Mouse (Mus musculus): ENCODE results near the gene Ccdc71. TPM values are rescaled to one million over a fixed set of nuclear protein-coding genes. Genes with fewer than 3 reads are reported as not detected.

Gene Ccdc71
- polyA plus RNA-seq, 1 experiment from 2014 or later, result 49.9 TPM

- no peak for ATAC-seq (ENCODE audit: insufficient number of reproducible peaks, insufficient read depth, low FRiP score, low read depth)
- Histone ChIP-seq H3K4me3 (ENCODE audit: low read depth, low read length) (no peak overlapping the region), H3K9ac (replicated peaks; ENCODE audit: low read depth, low read length) (no peak overlapping the region), H3K27ac (ENCODE audit: low read length) (no peak overlapping the region), H3K27me3 (ENCODE audit: control insufficient read depth, insufficient read depth, low read length) (no peaks in the 10 kb centered on the region), H3K36me3 (ENCODE audit: control insufficient read depth, insufficient read depth, low read length) (peaks cover 26% of the 10 kb centered on the region), H3K4me2 (replicated peaks; ENCODE audit: low read depth, low read length) (no peak overlapping the region), H3K9me3 (ENCODE audit: control insufficient read depth, low read depth, low read length) (no peaks in the 10 kb centered on the region), H3K4me1 (ENCODE audit: control insufficient read depth, insufficient read depth, low read length) (peaks cover 18% of the 10 kb centered on the region; the same call in 1 of the 2 replicates)
- WGBS, result 89% methylated on average over 9 of the region's 9 CpGs
Measured at GRCm38 (mm10) chr9:108463713-108464112, 3.4 kb downstream of the Ccdc71 start.

GRCm38 (mm10) chr9:108466219-108466618 is 5.9 kb downstream of the Ccdc71 start:
- WGBS, result 90% methylated on average over 2 of the region's 2 CpGs
- no peak overlapping the region for H3K4me2 ChIP-seq (replicated peaks; ENCODE audit: low read depth, low read length)
- H3K27me3 ChIP-seq (ENCODE audit: control insufficient read depth, insufficient read depth, low read length), result no peaks in the 10 kb centered on the region
- ATAC-seq (ENCODE audit: insufficient number of reproducible peaks, insufficient read depth, low FRiP score, low read depth), result no peak
- H3K9me3 ChIP-seq (ENCODE audit: control insufficient read depth, low read depth, low read length), result no peaks in the 10 kb centered on the region
- H3K9ac ChIP-seq (replicated peaks; ENCODE audit: low read depth, low read length), result no peak overlapping the region
- peaks cover 26% of the 10 kb centered on the region for H3K36me3 ChIP-seq (ENCODE audit: control insufficient read depth, insufficient read depth, low read length)
- no peak overlapping the region for H3K27ac ChIP-seq (ENCODE audit: low read length)
- H3K4me3 ChIP-seq (ENCODE audit: low read depth, low read length), result no peak overlapping the region
- peaks cover 17% of the 10 kb centered on the region; the same call in 1 of the 2 replicates for H3K4me1 ChIP-seq (ENCODE audit: control insufficient read depth, insufficient read depth, low read length)

DNA sequence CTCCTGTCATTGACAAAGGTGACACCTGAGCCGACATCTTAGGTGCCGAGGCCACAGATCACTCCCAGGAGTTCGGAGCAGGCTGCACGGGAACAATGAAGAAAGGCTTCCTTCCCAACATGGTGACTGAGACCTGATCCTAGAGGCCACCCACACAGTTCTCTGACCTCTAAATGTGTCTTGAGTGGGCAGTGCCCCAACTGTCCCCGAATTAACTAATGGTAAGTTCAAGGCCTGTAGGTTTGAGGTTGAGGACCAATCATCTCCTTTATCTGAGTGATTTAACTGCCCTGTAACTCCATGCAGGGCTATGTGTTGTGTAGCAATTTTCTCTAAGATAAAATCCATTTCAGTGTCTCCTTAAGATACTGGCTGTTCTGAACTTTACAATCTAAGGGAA is 9.1 kb downstream of the Ccdc71 start:
- Histone ChIP-seq H3K4me2 (replicated peaks; ENCODE audit: low read depth, low read length) (no peak overlapping the region), H3K9ac (replicated peaks; ENCODE audit: low read depth, low read length) (no peak overlapping the region), H3K27me3 (ENCODE audit: control insufficient read depth, insufficient read depth, low read length) (no peaks in the 10 kb centered on the region), H3K9me3 (ENCODE audit: control insufficient read depth, low read depth, low read length) (no peaks in the 10 kb centered on the region), H3K4me3 (ENCODE audit: low read depth, low read length) (no peak overlapping the region), H3K36me3 (ENCODE audit: control insufficient read depth, insufficient read depth, low read length) (peaks cover 15% of the 10 kb centered on the region), H3K27ac (ENCODE audit: low read length) (no peak overlapping the region), H3K4me1 (ENCODE audit: control insufficient read depth, insufficient read depth, low read length) (no peaks in the 10 kb centered on the region)
- ATAC-seq (ENCODE audit: insufficient number of reproducible peaks, insufficient read depth, low FRiP score, low read depth), result no peak
- WGBS, result 60% methylated on average over 5 of the region's 5 CpGs

DNA sequence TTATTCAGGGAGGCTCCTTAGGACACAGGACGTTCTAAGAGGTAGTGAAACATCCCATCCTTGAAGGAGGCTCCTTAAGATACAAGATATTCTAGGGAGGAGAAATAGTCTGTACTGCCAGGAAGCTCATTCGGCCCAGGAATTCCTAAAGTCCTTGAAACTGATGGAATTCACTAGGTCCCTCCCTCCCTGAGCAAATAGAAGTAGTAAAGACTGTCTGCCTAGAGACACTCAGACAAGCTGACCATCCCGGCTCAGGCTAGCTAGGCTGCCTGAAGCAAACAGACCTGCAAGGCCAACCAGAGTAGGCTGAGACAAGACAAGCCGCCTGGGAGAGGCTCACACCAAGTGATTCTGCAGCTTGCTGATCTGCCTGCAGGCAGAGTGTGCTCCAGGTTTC is 9.5 kb downstream of the Ccdc71 start:
- no peaks in the 10 kb centered on the region for H3K9me3 ChIP-seq (ENCODE audit: control insufficient read depth, low read depth, low read length)
- 51% methylated on average over 4 of the region's 4 CpGs for WGBS
- H3K4me2 ChIP-seq (replicated peaks; ENCODE audit: low read depth, low read length), result no peak overlapping the region
- H3K27ac ChIP-seq (ENCODE audit: low read length), result no peak overlapping the region
- H3K27me3 ChIP-seq (ENCODE audit: control insufficient read depth, insufficient read depth, low read length), result no peaks in the 10 kb centered on the region
- H3K4me1 ChIP-seq (ENCODE audit: control insufficient read depth, insufficient read depth, low read length), result no peaks in the 10 kb centered on the region
- H3K36me3 ChIP-seq (ENCODE audit: control insufficient read depth, insufficient read depth, low read length), result peaks cover 10% of the 10 kb centered on the region
- H3K4me3 ChIP-seq (ENCODE audit: low read depth, low read length), result no peak overlapping the region
- ATAC-seq (ENCODE audit: insufficient number of reproducible peaks, insufficient read depth, low FRiP score, low read depth), result no peak
- H3K9ac ChIP-seq (replicated peaks; ENCODE audit: low read depth, low read length), result no peak overlapping the region

- WGBS, result 64% methylated on average over 1 of the region's 1 CpGs
- no peak overlapping the region for H3K4me2 ChIP-seq (replicated peaks; ENCODE audit: low read depth, low read length)
- no peak overlapping the region for H3K9ac ChIP-seq (replicated peaks; ENCODE audit: low read depth, low read length)
- H3K36me3 ChIP-seq (ENCODE audit: control insufficient read depth, insufficient read depth, low read length), result no peaks in the 10 kb centered on the region
- ATAC-seq (ENCODE audit: insufficient number of reproducible peaks, insufficient read depth, low FRiP score, low read depth), result no peak
- H3K27me3 ChIP-seq (ENCODE audit: control insufficient read depth, insufficient read depth, low read length), result no peaks in the 10 kb centered on the region
- no peaks in the 10 kb centered on the region for H3K9me3 ChIP-seq (ENCODE audit: control insufficient read depth, low read depth, low read length)
- no peak overlapping the region for H3K4me3 ChIP-seq (ENCODE audit: low read depth, low read length)
- no peak overlapping the region for H3K27ac ChIP-seq (ENCODE audit: low read length)
- H3K4me1 ChIP-seq (ENCODE audit: control insufficient read depth, insufficient read depth, low read length), result peaks cover 5% of the 10 kb centered on the region; the same call in 1 of the 2 replicates
Measured at GRCm38 (mm10) chr9:108474528-108474927, 14.2 kb downstream of the Ccdc71 start.

GRCm38 (mm10) chr9:108478638-108479156 is 18.4 kb downstream of the Ccdc71 start:
- Histone ChIP-seq H3K4me2 (replicated peaks; ENCODE audit: low read depth, low read length) (peak overlapping the region; percentile 54), H3K4me1 (ENCODE audit: control insufficient read depth, insufficient read depth, low read length) (peaks cover 14% of the 10 kb centered on the region; the same call in 1 of the 2 replicates), H3K9me3 (ENCODE audit: control insufficient read depth, low read depth, low read length) (no peaks in the 10 kb centered on the region), H3K36me3 (ENCODE audit: control insufficient read depth, insufficient read depth, low read length) (peaks cover 17% of the 10 kb centered on the region), H3K27me3 (ENCODE audit: control insufficient read depth, insufficient read depth, low read length) (no peaks in the 10 kb centered on the region), H3K4me3 (ENCODE audit: low read depth, low read length) (peak overlapping the region; percentile 37), H3K27ac (ENCODE audit: low read length) (peak overlapping the region; percentile 91), H3K9ac (replicated peaks; ENCODE audit: low read depth, low read length) (peak overlapping the region; percentile 34; the same call in 1 of the 2 replicates)
- peak; percentile 84 for ATAC-seq (ENCODE audit: insufficient number of reproducible peaks, insufficient read depth, low FRiP score, low read depth)
- WGBS, result under 1% methylated on average over 20 of the region's 20 CpGs

DNA sequence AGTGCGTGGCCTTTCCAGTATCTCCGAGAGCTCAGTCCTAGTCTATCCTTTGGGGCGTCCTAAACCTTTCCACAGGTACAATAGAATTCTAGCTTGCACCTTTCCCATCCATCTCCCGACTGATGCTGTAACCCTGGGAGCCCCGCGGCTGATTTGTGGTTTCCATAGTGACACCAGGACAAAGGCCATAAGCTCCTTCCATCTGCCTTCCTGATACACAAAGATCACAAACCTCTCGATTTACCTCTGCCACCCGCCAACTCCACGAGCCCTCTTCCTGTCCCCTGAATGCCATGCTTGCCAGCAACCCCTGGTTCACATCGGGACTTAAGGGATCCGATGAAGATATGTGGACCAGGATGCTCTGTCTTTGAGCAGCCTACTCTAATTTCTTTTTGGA is 18.9 kb downstream of the Ccdc71 start:
- no peaks in the 10 kb centered on the region for H3K9me3 ChIP-seq (ENCODE audit: control insufficient read depth, low read depth, low read length)
- WGBS, result 33% methylated on average over 11 of the region's 11 CpGs
- H3K9ac ChIP-seq (replicated peaks; ENCODE audit: low read depth, low read length), result no peak overlapping the region
- H3K4me1 ChIP-seq (ENCODE audit: control insufficient read depth, insufficient read depth, low read length), result peaks cover 14% of the 10 kb centered on the region; the same call in 1 of the 2 replicates
- peak overlapping the region; percentile 94; the same call in 1 of the 2 replicates for H3K4me2 ChIP-seq (replicated peaks; ENCODE audit: low read depth, low read length)
- no peaks in the 10 kb centered on the region for H3K27me3 ChIP-seq (ENCODE audit: control insufficient read depth, insufficient read depth, low read length)
- peaks cover 22% of the 10 kb centered on the region for H3K36me3 ChIP-seq (ENCODE audit: control insufficient read depth, insufficient read depth, low read length)
- no peak overlapping the region for H3K4me3 ChIP-seq (ENCODE audit: low read depth, low read length)
- no peak overlapping the region for H3K27ac ChIP-seq (ENCODE audit: low read length)
- peak; percentile 1; the same call in 1 of the 2 replicates for ATAC-seq (ENCODE audit: insufficient number of reproducible peaks, insufficient read depth, low FRiP score, low read depth)

GRCm38 (mm10) chr9:108479721-108480351 is 19.5 kb downstream of the Ccdc71 start, which contains the start of gene Lamb2:
Gene Lamb2, plus strand, starts transcription at chr9:108479736.
- H3K4me2 ChIP-seq (replicated peaks; ENCODE audit: low read depth, low read length), result peak within 1 kb of the TSS; percentile 94
- ATAC-seq (ENCODE audit: insufficient number of reproducible peaks, insufficient read depth, low FRiP score, low read depth), result peak; percentile 55; the same call in 1 of the 2 replicates
- H3K36me3 ChIP-seq (ENCODE audit: control insufficient read depth, insufficient read depth, low read length), result peaks cover 27% of the 10 kb centered on the region
- peak within 1 kb of the TSS; percentile 76 for H3K9ac ChIP-seq (replicated peaks; ENCODE audit: low read depth, low read length)
- H3K27me3 ChIP-seq (ENCODE audit: control insufficient read depth, insufficient read depth, low read length), result no peaks in the 10 kb centered on the region
- H3K27ac ChIP-seq (ENCODE audit: low read length), result peak within 1 kb of the TSS; percentile 91
- 4% methylated on average over 10 of the region's 10 CpGs for WGBS
- H3K4me3 ChIP-seq (ENCODE audit: low read depth, low read length), result peak within 1 kb of the TSS; percentile 59
- H3K9me3 ChIP-seq (ENCODE audit: control insufficient read depth, low read depth, low read length), result no peaks in the 10 kb centered on the region
- H3K4me1 ChIP-seq (ENCODE audit: control insufficient read depth, insufficient read depth, low read length), result peaks cover 14% of the 10 kb centered on the region; the same call in 1 of the 2 replicates

Data from stomach, embryonic 14.5 days (tissue).